ENCODE assay signal across 10 mouse cellular contexts in the genomic region with DNA sequence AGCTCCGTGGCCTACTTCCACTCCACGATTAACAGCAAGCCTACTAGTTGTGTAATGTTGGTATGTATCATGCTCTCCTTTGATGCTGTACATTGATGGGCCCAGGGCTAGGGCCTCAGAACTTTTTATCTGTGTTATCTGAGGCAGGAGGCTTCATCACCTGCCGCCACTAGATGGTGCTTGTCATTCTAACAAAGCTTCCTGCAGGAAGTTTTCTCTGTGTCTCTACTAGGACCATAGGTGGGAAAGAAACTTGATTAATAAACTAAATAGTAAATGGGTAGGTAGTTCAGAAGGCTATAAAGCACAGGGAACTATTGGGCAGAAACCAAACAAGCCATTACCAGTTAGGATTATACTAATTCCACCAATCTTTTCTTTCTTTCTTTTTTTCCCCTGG. TPM values are rescaled to one million over a fixed set of nuclear protein-coding genes. Genes with fewer than 3 reads are reported as not detected.
DNase-seq lines count a peak whose midpoint lies in the region; ATAC-seq and TF ChIP-seq lines count a peak whose summit lies in the region.
"Had no signal": no experiment of that assay in that cellular context is flagged by ENCODE, and none has a peak within 500 bp of the region (broad histone marks: within the 10 kb centered on the region; RNA-seq: fewer than 3 reads in every experiment).

No protein-coding gene starts in this region.

- H3K4me2 ChIP-seq in hindbrain, embryonic 16.5 days (ENCODE audit: low read length): no peak overlapping the region
- H3K4me2 ChIP-seq: embryonic facial prominence, embryonic 15.5 days; limb, embryonic 12.5 days had no signal

- peak; percentile 30; the same call in 1 of the 2 replicates for ATAC-seq in hindbrain, embryonic 16.5 days
- no peak for ATAC-seq in erythroblast, adult 5-6 weeks (replicated peaks; ENCODE audit: low FRiP score, poor library complexity, severe bottlenecking)

- peaks cover 11% of the 10 kb centered on the region for H3K4me1 ChIP-seq in hindbrain, embryonic 16.5 days (ENCODE audit: control insufficient read depth, insufficient read depth, low read depth, low read length)

- H3K9ac ChIP-seq in hindbrain, embryonic 16.5 days (ENCODE audit: low read depth, low read length): no peak overlapping the region
- H3K9ac ChIP-seq: embryonic facial prominence, embryonic 15.5 days; limb, embryonic 12.5 days had no signal

- DNase-seq in layer of hippocampus, adult 2 months (ENCODE audit: low spot score in 2 of 2): peak; percentile 28 to 29
- no peak for DNase-seq in layer of hippocampus, adult 9-11 months
- DNase-seq in NIH3T3 (ENCODE audit: low read depth): peak; percentile 69
- DNase-seq in cerebellum, adult 8-10 months: peak; percentile 39
- peak; percentile 53 for DNase-seq in lung, postnatal 10 days
- no peak for DNase-seq in thymus, postnatal 10 days (ENCODE audit: low spot score in 2 of 2)

- H3K36me3 ChIP-seq in hindbrain, embryonic 16.5 days (ENCODE audit: control insufficient read depth, insufficient read depth, low read length): no peaks in the 10 kb centered on the region
- H3K36me3 ChIP-seq: embryonic facial prominence, embryonic 15.5 days; limb, embryonic 12.5 days had no signal

- peak; percentile 85 for TF ChIP-seq CTCF in layer of hippocampus, adult 2 months (conservative IDR thresholded peaks at IDR 0.05)

- H3K27me3 ChIP-seq in hindbrain, embryonic 16.5 days (replicated peaks; ENCODE audit: control insufficient read depth, insufficient read depth, low read length): no peaks in the 10 kb centered on the region

- H3K9me3 ChIP-seq in hindbrain, embryonic 16.5 days (ENCODE audit: control insufficient read depth, low read length): no peaks in the 10 kb centered on the region
- H3K9me3 ChIP-seq: embryonic facial prominence, embryonic 15.5 days; limb, embryonic 12.5 days had no signal

- H3K27ac ChIP-seq in layer of hippocampus, adult 2 months: no peak overlapping the region
- H3K27ac ChIP-seq in hindbrain, embryonic 16.5 days (ENCODE audit: low read depth, low read length): no peak overlapping the region
- H3K27ac ChIP-seq: embryonic facial prominence, embryonic 15.5 days; limb, embryonic 12.5 days had no signal

- WGBS in hindbrain, embryonic 16.5 days: 26% methylated on average over 3 of the region's 3 CpGs

- no peak overlapping the region for H3K4me3 ChIP-seq in layer of hippocampus, adult 2 months
- H3K4me3 ChIP-seq in hindbrain, embryonic 16.5 days (ENCODE audit: low read length): no peak overlapping the region
- H3K4me3 ChIP-seq: embryonic facial prominence, embryonic 15.5 days; limb, embryonic 12.5 days had no signal

RNA-seq across cellular contexts. Expression of a gene that starts 2.5 kb away (rescaled TPM):
- 100 to 1,000 TPM; 154 to 161 TPM for total RNA-seq in layer of hippocampus, adult 2 months (2021)
- polyA plus RNA-seq in hindbrain, embryonic 16.5 days (2015; fragmentation: Nextera tagmentation; extraction: Ambion mirVana): 9.1 and 9.5 TPM in 2 replicates
- total RNA-seq in erythroblast, adult 5-6 weeks (2015; ENCODE audit: low replicate concordance): not detected in 2 replicates
- total RNA-seq in erythroblast, adult 5-6 weeks (2017; ENCODE audit: low replicate concordance): not detected in 2 replicates

Comparison
In these comparisons a context has a peak if more than half of its experiments do, and no peak if none do; other contexts are left out.
1. DNase-seq: peak in layer of hippocampus, adult 2 months (2 of 2), NIH3T3 (single experiment), cerebellum, adult 8-10 months (single experiment) and lung, postnatal 10 days (single experiment); none in layer of hippocampus, adult 9-11 months (single experiment) and thymus, postnatal 10 days (0 of 2).
2. RNA of a gene that starts 2.5 kb away (total RNA-seq): 154 to 161 TPM in layer of hippocampus, adult 2 months; not detected in erythroblast, adult 5-6 weeks; every median in the first group is over 100 times any median in the second.